Mouse (Mus musculus) lung, adult 2 months (tissue): ENCODE measurements around the gene Gm20388.

Experiments used
- CTCF ChIP-seq: fragments of 200-500 bp; IDR thresholded peaks from 2 replicates; pipeline ENCODE4 v1.5.1; 2011; ENCODE audit warnings: mild to moderate bottlenecking, low read length, control low read depth; ENCODE audit not compliant: insufficient read depth
- POLR2A ChIP-seq: fragments of 200-500 bp; IDR thresholded peaks from 2 replicates; pipeline ENCODE4 v1.6.1; 2011; ENCODE audit warnings: low read depth, mild to moderate bottlenecking, control low read depth, low read length, borderline replicate concordance; ENCODE audit errors: extremely low read depth

DNA sequence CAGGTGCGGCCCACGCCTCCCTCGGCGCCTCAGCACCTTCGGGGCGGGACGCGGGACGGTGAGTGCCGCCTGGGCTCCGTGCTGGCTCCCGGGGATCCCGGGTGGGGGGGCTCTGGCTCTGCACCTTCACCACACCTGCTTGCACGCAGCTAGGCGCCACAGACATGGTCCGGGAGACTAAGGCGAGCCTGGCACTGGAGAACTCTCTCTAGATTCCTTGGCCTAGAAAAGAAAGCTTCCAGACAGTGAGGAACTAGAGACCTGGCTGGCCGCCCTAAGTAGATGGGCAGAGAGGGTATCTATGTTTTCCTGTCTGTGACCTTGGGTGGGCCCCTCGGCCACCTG lies 48.3 kb upstream of the Gm20388 start:
- TF ChIP-seq CTCF = no peak
- no peak for TF ChIP-seq POLR2A
